Mouse (Mus musculus): ENCODE measurements around the gene Tie1. TPM values are rescaled to one million over a fixed set of nuclear protein-coding genes. Genes with fewer than 3 reads are reported as not detected.

Tie1 gene
- polyA plus RNA-seq, 1 experiment: not detected

- TF ChIP-seq MAX (IDR thresholded peaks at IDR 0.05) (no peak), CTCF (IDR thresholded peaks at IDR 0.05; ENCODE audit: control insufficient read depth, insufficient read depth, insufficient read length) (no peak), CEBPB (IDR thresholded peaks at IDR 0.05; ENCODE audit: low read depth) (no peak), FOSL1 (IDR thresholded peaks at IDR 0.05; ENCODE audit: insufficient read depth, low read length, poor library complexity, severe bottlenecking) (no peak), USF1 (IDR thresholded peaks at IDR 0.05; ENCODE audit: low read depth) (no peak), MYOG (IDR thresholded peaks at IDR 0.05; ENCODE audit: control insufficient read depth, extremely low read depth, insufficient read length) (no peak), MYOD1 (IDR thresholded peaks at IDR 0.05; ENCODE audit: control insufficient read depth, insufficient read length, low read depth) (no peak)
- H3K36me3 ChIP-seq (ENCODE audit: control insufficient read depth, insufficient read depth): no peaks in the 10 kb centered on the region
- H3K27me3 ChIP-seq (ENCODE audit: control insufficient read depth, insufficient read depth, insufficient read length): peaks cover 38% of the 10 kb centered on the region
- H3K79me2 ChIP-seq (ENCODE audit: control insufficient read depth, insufficient read depth): no peaks in the 10 kb centered on the region
- no peaks in the 10 kb centered on the region for H3K79me3 ChIP-seq (ENCODE audit: low read depth)
- no peak overlapping the region for H3K4me3 ChIP-seq (ENCODE audit: insufficient read depth, poor library complexity, severe bottlenecking)
- H3ac ChIP-seq (ENCODE audit: control insufficient read depth, insufficient read length, low read depth): no peak overlapping the region
Observed at GRCm38 (mm10) chr4:118445781-118446414, 44.0 kb downstream of the Tie1 start.

GRCm38 (mm10) chr4:118445088-118445487, 44.8 kb downstream of the Tie1 start:
- no peaks in the 10 kb centered on the region for H3K79me2 ChIP-seq (ENCODE audit: control insufficient read depth, insufficient read depth)
- TF ChIP-seq MYOD1 (IDR thresholded peaks at IDR 0.05; ENCODE audit: control insufficient read depth, insufficient read length, low read depth): no peak
- no peak for TF ChIP-seq USF1 (IDR thresholded peaks at IDR 0.05; ENCODE audit: low read depth)
- no peak for TF ChIP-seq MYOG (IDR thresholded peaks at IDR 0.05; ENCODE audit: control insufficient read depth, extremely low read depth, insufficient read length)
- TF ChIP-seq CEBPB (IDR thresholded peaks at IDR 0.05; ENCODE audit: low read depth): no peak
- TF ChIP-seq MAX (IDR thresholded peaks at IDR 0.05): no peak
- no peak for TF ChIP-seq FOSL1 (IDR thresholded peaks at IDR 0.05; ENCODE audit: insufficient read depth, low read length, poor library complexity, severe bottlenecking)
- TF ChIP-seq CTCF (IDR thresholded peaks at IDR 0.05; ENCODE audit: control insufficient read depth, insufficient read depth, insufficient read length): no peak
- H3K27me3 ChIP-seq (ENCODE audit: control insufficient read depth, insufficient read depth, insufficient read length): peaks cover 32% of the 10 kb centered on the region

GRCm38 (mm10) chr4:118437829-118438253, 52.0 kb downstream of the Tie1 start:
- H3K79me3 ChIP-seq (ENCODE audit: low read depth): peaks cover 29% of the 10 kb centered on the region
- peaks cover 34% of the 10 kb centered on the region for H3K36me3 ChIP-seq (ENCODE audit: control insufficient read depth, insufficient read depth)
- H3K4me3 ChIP-seq (ENCODE audit: insufficient read depth, poor library complexity, severe bottlenecking): peak overlapping the region; percentile 83
- peaks cover 4% of the 10 kb centered on the region for H3K27me3 ChIP-seq (ENCODE audit: control insufficient read depth, insufficient read depth, insufficient read length)
- peaks cover 43% of the 10 kb centered on the region for H3K79me2 ChIP-seq (ENCODE audit: control insufficient read depth, insufficient read depth)
- TF ChIP-seq MYOD1 (IDR thresholded peaks at IDR 0.05; ENCODE audit: control insufficient read depth, insufficient read length, low read depth): no peak
- no peak for TF ChIP-seq CTCF (IDR thresholded peaks at IDR 0.05; ENCODE audit: control insufficient read depth, insufficient read depth, insufficient read length)
- no peak for TF ChIP-seq CEBPB (IDR thresholded peaks at IDR 0.05; ENCODE audit: low read depth)
- no peak for TF ChIP-seq USF1 (IDR thresholded peaks at IDR 0.05; ENCODE audit: low read depth)
- no peak for TF ChIP-seq FOSL1 (IDR thresholded peaks at IDR 0.05; ENCODE audit: insufficient read depth, low read length, poor library complexity, severe bottlenecking)
- no peak for TF ChIP-seq MYOG (IDR thresholded peaks at IDR 0.05; ENCODE audit: control insufficient read depth, extremely low read depth, insufficient read length)
- TF ChIP-seq MAX (IDR thresholded peaks at IDR 0.05): no peak
- H3ac ChIP-seq (ENCODE audit: control insufficient read depth, insufficient read length, low read depth): peak overlapping the region; percentile 67

More at GRCm38 (mm10) chr4:118445088-118445487, 44.8 kb downstream of the Tie1 start:
- Histone ChIP-seq H3ac (ENCODE audit: control insufficient read depth, insufficient read length, low read depth) (no peak overlapping the region), H3K36me3 (ENCODE audit: control insufficient read depth, insufficient read depth) (no peaks in the 10 kb centered on the region), H3K4me3 (ENCODE audit: insufficient read depth, poor library complexity, severe bottlenecking) (no peak overlapping the region), H3K79me3 (ENCODE audit: low read depth) (no peaks in the 10 kb centered on the region)

- H3K79me2 ChIP-seq (ENCODE audit: control insufficient read depth, insufficient read depth): peaks cover 48% of the 10 kb centered on the region
- peaks cover 29% of the 10 kb centered on the region for H3K79me3 ChIP-seq (ENCODE audit: low read depth)
- peak within 1 kb of the TSS; percentile 88 for H3ac ChIP-seq (ENCODE audit: control insufficient read depth, insufficient read length, low read depth)
- H3K4me3 ChIP-seq (ENCODE audit: insufficient read depth, poor library complexity, severe bottlenecking): peak within 1 kb of the TSS; percentile 83
- H3K27me3 ChIP-seq (ENCODE audit: control insufficient read depth, insufficient read depth, insufficient read length): no peaks in the 10 kb centered on the region
- TF ChIP-seq MAX (IDR thresholded peaks at IDR 0.05) (peak; percentile 89), MYOD1 (IDR thresholded peaks at IDR 0.05; ENCODE audit: control insufficient read depth, insufficient read length, low read depth) (no peak)
- H3K36me3 ChIP-seq (ENCODE audit: control insufficient read depth, insufficient read depth): peaks cover 42% of the 10 kb centered on the region
Observed at GRCm38 (mm10) chr4:118436820-118437603, 52.8 kb downstream of the Tie1 start, which contains the start of gene Cdc20. Gene Cdc20, minus strand, starts transcription at chr4:118437352.

GRCm38 (mm10) chr4:118432332-118432731, 57.5 kb downstream of the Tie1 start:
- H3K79me2 ChIP-seq (ENCODE audit: control insufficient read depth, insufficient read depth): peaks cover 84% of the 10 kb centered on the region
- TF ChIP-seq MYOG (IDR thresholded peaks at IDR 0.05; ENCODE audit: control insufficient read depth, extremely low read depth, insufficient read length) (no peak), CTCF (IDR thresholded peaks at IDR 0.05; ENCODE audit: control insufficient read depth, insufficient read depth, insufficient read length) (no peak), CEBPB (IDR thresholded peaks at IDR 0.05; ENCODE audit: low read depth) (no peak), MYOD1 (IDR thresholded peaks at IDR 0.05; ENCODE audit: control insufficient read depth, insufficient read length, low read depth) (no peak), FOSL1 (IDR thresholded peaks at IDR 0.05; ENCODE audit: insufficient read depth, low read length, poor library complexity, severe bottlenecking) (no peak), USF1 (IDR thresholded peaks at IDR 0.05; ENCODE audit: low read depth) (no peak), MAX (IDR thresholded peaks at IDR 0.05) (no peak)
- peaks cover 45% of the 10 kb centered on the region for H3K79me3 ChIP-seq (ENCODE audit: low read depth)
- H3ac ChIP-seq (ENCODE audit: control insufficient read depth, insufficient read length, low read depth): no peak overlapping the region
- no peaks in the 10 kb centered on the region for H3K27me3 ChIP-seq (ENCODE audit: control insufficient read depth, insufficient read depth, insufficient read length)
- peaks cover 55% of the 10 kb centered on the region for H3K36me3 ChIP-seq (ENCODE audit: control insufficient read depth, insufficient read depth)
- H3K4me3 ChIP-seq (ENCODE audit: insufficient read depth, poor library complexity, severe bottlenecking): no peak overlapping the region
